Mouse (Mus musculus) kidney, postnatal 0 days (tissue): ENCODE measurements around the gene Nubp2. TPM values are rescaled to one million over a fixed set of nuclear protein-coding genes. Genes with fewer than 3 reads are reported as not detected.

Experiments
- ATAC-seq: fragments of 200-750 bp; cut with Nextera tagmentation; replicated peaks from 2 replicates; pipeline ENCODE4 v1.8.0; 2017; ENCODE audit warnings: low read depth, moderate number of reproducible peaks, moderate TSS enrichment, moderate library complexity; ENCODE audit not compliant: low FRiP score
- DNase-seq: peaks from one replicate; pipeline ENCODE4 v3.0.0-alpha.2; 2016; ENCODE audit warnings: low spot score
- H3K27ac ChIP-seq: fragments of 300-500 bp; sonication (generic); 2 replicates; pipeline ENCODE4 v1.5.1; 2014; ENCODE audit warnings: mild to moderate bottlenecking
- H3K27me3 ChIP-seq: fragments of 300-500 bp; sonication (generic); 2 replicates; pipeline ENCODE4 v1.6.1; 2014; ENCODE audit warnings: low read length, mixed read lengths; ENCODE audit not compliant: insufficient read depth
- H3K36me3 ChIP-seq: fragments of 300-500 bp; sonication (generic); 2 replicates; pipeline ENCODE4 v1.6.1; 2014; ENCODE audit warnings: low read length, mixed read lengths; ENCODE audit not compliant: insufficient read depth
- H3K4me1 ChIP-seq: fragments of 300-500 bp; sonication (generic); replicated peaks from 2 replicates; pipeline ENCODE4 v1.6.1; 2014; ENCODE audit warnings: antibody characterized with exemption, low read length, mixed read lengths; ENCODE audit not compliant: insufficient read depth
- H3K4me2 ChIP-seq: fragments of 300-500 bp; sonication (generic); 2 replicates; pipeline ENCODE4 v1.6.1; 2014; ENCODE audit warnings: mild to moderate bottlenecking, low read length, moderate library complexity, mixed read lengths
- H3K4me3 ChIP-seq: fragments of 300-500 bp; sonication (generic); replicated peaks from 2 replicates; pipeline ENCODE4 v1.5.1; 2014; ENCODE audit warnings: low read depth, low read length
- H3K9ac ChIP-seq: fragments of 300-500 bp; sonication (generic); 2 replicates; pipeline ENCODE4 v1.6.1; 2014; ENCODE audit warnings: low read depth, low read length
- H3K9me3 ChIP-seq: fragments of 300-500 bp; sonication (generic); replicated peaks from 2 replicates; pipeline ENCODE4 v1.6.1; 2016; ENCODE audit warnings: low read length, inconsistent platforms, mixed read lengths
- CTCF ChIP-seq: IDR thresholded peaks from 2 replicates; pipeline ENCODE4 v1.5.1; 2016; ENCODE audit warnings: antibody characterized with exemption, low read depth, mild to moderate bottlenecking, moderate library complexity
- WGBS: fragments of 180-500 bp; shearing (Covaris S2); extraction: QIAGEN DNeasy Blood & Tissue Kit; methylation state at CpG from one replicate; pipeline ENCODE4 v1.1.7; 2014; 5-methylcytosine and 5-hydroxymethylcytosine counted together
- polyA plus RNA-seq: library from polyadenylated mRNA; unstranded; fragments of >200 nt; fragmentation: Nextera tagmentation; extraction: Ambion mirVana; gene quantifications from 2 replicates; pipeline ENCODE4 v1.2.1, GENCODE M21; 2015

The Nubp2 gene
- polyA plus RNA-seq, 1 experiment from 2014 or later = 55.9 TPM

- H3K27me3 ChIP-seq = no peaks in the 10 kb centered on the region
- H3K9ac ChIP-seq = no peak overlapping the region
- H3K9me3 ChIP-seq = no peaks in the 10 kb centered on the region
- no peak overlapping the region for H3K4me2 ChIP-seq
- no peak for TF ChIP-seq CTCF
- H3K27ac ChIP-seq = no peak overlapping the region
- H3K36me3 ChIP-seq = peaks cover 11% of the 10 kb centered on the region; the same call in 1 of the 2 replicates
- no peak for DNase-seq
- ATAC-seq = peak; percentile 25; the same call in 1 of the 2 replicates
- H3K4me1 ChIP-seq = 0 out of 2 replicates have a peak, but pooled peaks cover 5% of the 10 kb centered on the region
- WGBS = 91% methylated on average over 3 of the region's 3 CpGs
- H3K4me3 ChIP-seq = no peak overlapping the region
Measured at GRCm38 (mm10) chr17:24855838-24856464, 30.2 kb downstream of the Nubp2 start.

- Histone ChIP-seq H3K9ac (peak overlapping the region; percentile 71), H3K36me3 (peaks cover 6% of the 10 kb centered on the region; the same call in 1 of the 2 replicates), H3K4me3 (peak overlapping the region; percentile 68), H3K27ac (no peak overlapping the region), H3K9me3 (no peaks in the 10 kb centered on the region), H3K27me3 (no peaks in the 10 kb centered on the region), H3K4me2 (peak overlapping the region; percentile 81), H3K4me1 (0 out of 2 replicates have a peak, but pooled peaks cover 8% of the 10 kb centered on the region)
- 59% methylated on average over 10 of the region's 10 CpGs for WGBS
- TF ChIP-seq CTCF = no peak
- DNase-seq (no peak), ATAC-seq (no peak)
Measured at GRCm38 (mm10) chr17:24851381-24852125, 34.6 kb downstream of the Nubp2 start.

GRCm38 (mm10) chr17:24850773-24851127 lies 35.4 kb downstream of the Nubp2 start:
- H3K9ac ChIP-seq = peak overlapping the region; percentile 71
- ATAC-seq (no peak), DNase-seq (no peak)
- under 1% methylated on average over 20 of the region's 20 CpGs for WGBS
- H3K4me2 ChIP-seq = peak overlapping the region; percentile 81
- TF ChIP-seq CTCF = no peak
- H3K36me3 ChIP-seq = peaks cover 3% of the 10 kb centered on the region; the same call in 1 of the 2 replicates
- no peaks in the 10 kb centered on the region for H3K9me3 ChIP-seq
- H3K27ac ChIP-seq = peak overlapping the region; percentile 85
- no peaks in the 10 kb centered on the region for H3K27me3 ChIP-seq
- H3K4me1 ChIP-seq = 0 out of 2 replicates have a peak, but pooled peaks cover 8% of the 10 kb centered on the region
- H3K4me3 ChIP-seq = peak overlapping the region; percentile 68

GRCm38 (mm10) chr17:24850065-24850772 lies 35.9 kb downstream of the Nubp2 start, which contains the start of gene Fahd1:
Gene Fahd1 (minus strand): TSS chr17:24850364.
- Histone ChIP-seq H3K4me2 (peak within 1 kb of the TSS; percentile 81), H3K27me3 (no peaks in the 10 kb centered on the region), H3K27ac (peak within 1 kb of the TSS; percentile 85), H3K4me3 (peak within 1 kb of the TSS; percentile 68), H3K36me3 (peaks cover 3% of the 10 kb centered on the region; the same call in 1 of the 2 replicates), H3K4me1 (0 out of 2 replicates have a peak, but pooled peaks cover 8% of the 10 kb centered on the region), H3K9ac (peak within 1 kb of the TSS; percentile 71), H3K9me3 (no peaks in the 10 kb centered on the region)
- peak; percentile 100 for DNase-seq
- TF ChIP-seq CTCF = no peak
- peak; percentile 98 for ATAC-seq
- under 1% methylated on average over 58 of the region's 58 CpGs for WGBS

DNA sequence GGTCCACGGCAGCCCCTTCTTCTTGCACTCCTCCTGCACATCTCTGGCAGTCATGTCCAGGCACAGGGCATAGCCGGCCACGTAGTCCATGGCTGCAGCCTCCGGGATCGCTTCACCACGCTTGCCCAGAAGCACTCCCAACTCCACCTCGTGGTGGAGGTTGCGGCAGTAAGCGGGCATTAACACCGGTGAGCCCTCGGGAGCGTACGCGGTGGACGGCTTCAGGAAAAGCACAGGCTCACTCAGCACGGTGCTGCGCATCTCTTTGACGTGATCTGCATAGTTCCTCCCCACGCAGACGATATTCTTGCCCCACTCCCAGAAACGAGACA lies 36.5 kb downstream of the Nubp2 start:
- ATAC-seq (peak; percentile 21), DNase-seq (no peak)
- H3K36me3 ChIP-seq = 0 out of 2 replicates have a peak, but pooled peaks cover 3% of the 10 kb centered on the region
- H3K4me1 ChIP-seq = 0 out of 2 replicates have a peak, but pooled peaks cover 8% of the 10 kb centered on the region
- WGBS = under 1% methylated on average over 21 of the region's 21 CpGs
- H3K9ac ChIP-seq = peak overlapping the region; percentile 64
- peak overlapping the region; percentile 81 for H3K4me2 ChIP-seq
- peak overlapping the region; percentile 68 for H3K4me3 ChIP-seq
- no peaks in the 10 kb centered on the region for H3K9me3 ChIP-seq
- peak; percentile 45; the same call in 1 of the 2 replicates for TF ChIP-seq CTCF
- peak overlapping the region; percentile 85 for H3K27ac ChIP-seq
- H3K27me3 ChIP-seq = no peaks in the 10 kb centered on the region

DNA sequence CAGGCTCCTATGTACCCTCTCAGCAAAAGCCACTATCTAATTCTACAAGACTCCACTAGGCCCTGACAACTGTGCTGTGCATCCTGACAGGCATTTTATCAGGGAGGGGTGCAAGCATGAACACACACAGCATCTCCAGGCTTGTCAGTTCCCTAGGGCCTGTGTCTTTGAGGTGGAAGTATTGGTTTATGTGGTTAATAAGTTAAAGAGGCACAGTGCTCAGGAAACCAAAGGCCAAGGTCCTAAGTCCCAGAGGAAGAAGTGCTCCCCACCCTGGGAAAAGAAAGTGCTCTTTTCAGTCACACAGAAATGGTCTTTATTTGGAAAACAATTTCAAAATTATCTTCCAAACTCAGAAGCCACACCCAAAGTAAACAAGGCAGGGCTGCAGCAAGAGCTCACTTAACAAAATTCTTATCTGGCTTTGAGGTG lies 37.5 kb downstream of the Nubp2 start:
- no peaks in the 10 kb centered on the region for H3K27me3 ChIP-seq
- H3K4me3 ChIP-seq = peak overlapping the region; percentile 68
- H3K36me3 ChIP-seq = 0 out of 2 replicates have a peak, but pooled peaks cover 2% of the 10 kb centered on the region
- ATAC-seq = no peak
- H3K4me1 ChIP-seq = 0 out of 2 replicates have a peak, but pooled peaks cover 8% of the 10 kb centered on the region
- TF ChIP-seq CTCF = no peak
- no peaks in the 10 kb centered on the region for H3K9me3 ChIP-seq
- H3K27ac ChIP-seq = peak overlapping the region; percentile 85
- H3K4me2 ChIP-seq = peak overlapping the region; percentile 81
- H3K9ac ChIP-seq = no peak overlapping the region
- DNase-seq = no peak
